Mouse (Mus musculus): Measurements from ENCODE around the gene Klf16.

GRCm38 (mm10) chr10:80526172-80526571 is 50.9 kb downstream of the Klf16 start:
- TF ChIP-seq CTCF (IDR thresholded peaks at IDR 0.05; ENCODE audit: control insufficient read depth, insufficient read depth, insufficient replicate concordance, low read depth, low read length): no peak
- no peak for TF ChIP-seq POLR2A (IDR thresholded peaks at IDR 0.05; ENCODE audit: control insufficient read depth, low read depth, low read length)

Measured in testis, adult 2 months (tissue).